Mouse (Mus musculus) 416B (cell line): ENCODE results near the gene Kbtbd13.
"Not testable (repeated sequence)": the region's sequence is repeated elsewhere in the genome, so short reads cannot be mapped to it uniquely, and the experiment has no call there.

Experiments
- DNase-seq: peaks from one replicate; pipeline ENCODE4 v3.0.0; 2011; ENCODE audit warnings: low read depth

Gene Kbtbd13

DNA sequence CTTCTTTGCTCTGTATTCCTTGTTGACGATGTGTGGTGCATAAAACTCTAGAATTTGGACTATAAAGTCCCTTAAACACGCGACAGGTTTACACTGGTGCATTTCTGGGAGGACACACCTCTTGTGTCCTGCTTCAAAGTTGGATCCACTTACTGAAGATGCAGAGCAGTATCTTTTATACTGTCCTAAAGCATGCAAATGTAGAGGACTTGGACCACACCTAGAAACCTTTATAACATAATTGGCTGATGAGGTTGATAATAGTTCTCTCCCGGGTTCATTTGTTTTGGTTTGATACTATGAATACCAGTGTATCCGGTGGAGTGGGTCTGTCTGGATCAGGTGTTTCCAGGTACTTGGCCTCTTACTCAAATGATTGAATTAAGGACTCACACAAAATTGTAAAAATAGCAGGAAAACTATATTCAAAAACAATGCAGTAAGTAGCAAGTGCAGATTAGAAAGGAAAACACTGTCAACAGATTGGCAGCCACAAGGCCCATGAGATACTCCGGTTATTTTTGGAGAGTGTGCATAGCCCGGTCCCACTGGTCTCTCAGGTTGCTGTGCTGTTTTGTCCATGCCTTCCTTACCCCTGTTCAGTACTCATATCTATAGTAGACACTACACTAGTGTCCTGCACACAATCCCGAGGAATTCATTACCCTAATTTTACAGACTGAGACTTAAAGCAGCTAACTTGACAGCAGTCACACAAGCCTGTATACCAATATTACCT, 44.2 kb downstream of the Kbtbd13 start:
- DNase-seq: no peak

DNA sequence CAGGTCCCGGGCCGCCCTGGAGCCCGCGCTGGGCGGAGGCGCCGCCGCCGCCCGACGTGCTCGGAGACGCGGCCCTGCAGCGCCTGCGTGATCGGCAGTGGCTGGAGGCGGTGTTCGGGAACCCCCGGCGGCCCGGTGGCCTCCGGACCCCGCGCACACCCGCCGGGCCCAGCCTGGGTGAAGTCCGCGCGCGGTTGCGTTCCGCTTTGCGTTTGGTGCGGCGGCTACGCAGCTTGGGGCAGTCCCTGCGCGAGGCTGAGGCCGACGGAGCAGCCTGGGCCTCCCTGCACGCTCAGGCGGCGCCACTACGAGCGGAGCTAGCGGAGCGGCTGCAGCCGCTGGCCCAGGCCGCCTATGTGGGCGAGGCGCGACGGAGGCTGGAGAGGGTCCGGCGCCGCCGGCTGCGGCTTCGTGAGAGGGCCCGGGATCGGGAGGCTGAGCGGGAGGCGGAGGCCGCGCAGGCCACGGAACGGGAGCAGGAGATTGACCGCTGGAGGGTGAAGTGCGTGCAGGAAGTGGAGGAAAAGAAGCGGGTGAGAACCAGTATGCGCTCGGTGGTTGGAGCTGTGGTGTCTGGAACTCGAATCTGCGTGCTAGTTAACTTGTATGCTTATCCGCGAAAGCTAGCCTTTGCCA, 44.9 kb downstream of the Kbtbd13 start:
- DNase-seq: peak; percentile 59

DNA sequence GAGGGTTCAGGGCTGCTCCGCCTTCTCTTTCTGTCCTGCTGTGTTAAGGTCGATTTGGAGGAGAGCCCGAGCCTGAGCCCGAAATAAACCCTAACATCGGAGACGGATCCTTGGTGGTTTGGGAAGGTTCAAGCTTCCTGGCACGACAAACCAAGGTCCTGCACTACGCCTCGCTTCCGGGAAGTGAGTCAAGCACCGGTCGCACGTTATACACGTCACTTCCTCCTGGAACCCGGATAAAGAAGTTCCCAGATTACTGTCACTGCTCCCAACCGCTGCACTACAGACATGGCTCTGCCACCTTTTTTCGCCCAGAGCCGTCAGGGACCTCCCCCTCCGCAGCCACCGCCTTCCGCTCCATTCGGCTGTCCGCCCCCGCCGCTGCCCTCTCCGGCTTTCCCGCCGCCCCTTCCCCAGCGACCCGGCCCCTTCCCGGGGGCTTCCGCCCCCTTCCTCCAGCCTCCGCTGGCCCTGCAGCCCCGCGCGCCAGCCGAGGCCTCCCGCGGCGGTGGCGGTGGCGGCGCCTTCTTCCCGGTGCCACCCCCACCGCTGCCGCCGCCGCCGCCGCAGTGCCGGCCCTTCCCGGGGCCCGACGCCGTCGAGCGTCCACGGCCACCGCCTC, 45.5 kb downstream of the Kbtbd13 start, which contains the start of gene Pdcd7:
Pdcd7 (plus strand) TSS at position 251 of the 622 bp plus-strand sequence.
- DNase-seq: peak; percentile 98

DNA sequence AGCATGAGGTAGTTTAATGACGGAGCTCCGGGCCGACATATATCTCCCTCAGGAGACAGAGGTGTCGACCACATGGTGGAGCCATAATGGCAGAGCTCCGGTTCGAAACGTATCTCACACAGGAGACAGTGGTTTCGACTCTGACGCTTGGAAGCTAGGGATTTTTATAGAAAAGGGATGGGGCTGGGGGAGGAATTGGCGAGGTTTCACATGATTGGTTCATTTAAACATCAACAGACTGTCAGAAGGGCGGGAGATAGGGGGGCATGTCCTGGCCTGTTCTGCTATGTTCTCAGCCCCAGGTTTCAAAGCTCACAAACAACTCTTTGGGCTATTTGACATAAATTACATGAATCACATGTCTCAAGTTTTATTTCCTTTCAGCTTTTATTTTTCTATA, 46.0 kb downstream of the Kbtbd13 start:
- DNase-seq: not testable (repeated sequence)

DNA sequence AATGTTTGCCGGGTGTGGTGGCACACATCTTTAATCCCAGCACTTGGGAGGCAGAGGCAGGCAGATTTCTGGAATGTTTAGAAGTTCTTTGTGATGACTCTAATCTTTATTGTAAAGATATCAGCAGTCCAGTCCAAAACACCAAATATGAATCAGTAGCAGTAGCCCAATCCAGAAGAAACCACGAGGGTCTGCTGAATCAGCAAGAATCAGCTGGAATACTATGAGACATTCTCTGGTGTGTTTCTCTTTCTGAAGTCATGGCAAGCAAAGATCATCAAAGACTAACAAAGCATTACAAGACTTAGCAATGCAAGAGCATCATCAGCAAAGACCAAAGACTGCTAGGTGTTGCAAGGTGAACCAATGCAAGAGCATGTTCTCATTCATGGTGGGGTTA, 51.0 kb downstream of the Kbtbd13 start:
- no peak for DNase-seq

DNA sequence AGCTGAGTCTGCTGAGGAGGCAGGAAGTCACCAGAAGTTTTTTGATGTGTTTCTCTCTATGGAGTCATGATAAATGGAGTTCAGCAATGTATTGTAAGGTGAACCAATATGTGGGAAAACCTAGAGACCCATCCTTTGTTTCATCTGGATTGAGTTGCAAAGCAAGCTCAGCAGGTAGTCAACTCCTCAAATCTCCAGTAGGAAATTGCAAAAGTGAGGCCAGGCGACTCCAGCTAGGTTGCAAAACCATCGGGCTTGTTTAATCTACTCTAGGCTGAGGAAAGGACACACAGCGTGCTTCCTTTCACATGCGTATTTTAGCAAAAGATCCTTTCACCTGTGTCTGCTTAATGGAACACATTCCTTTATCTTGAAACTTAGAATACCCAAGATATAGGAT, 52.3 kb downstream of the Kbtbd13 start:
- no peak for DNase-seq
